Mouse (Mus musculus) ZHBTc4 (cell line): ENCODE measurements at regions not wholly inside any gene's neighbourhood (a gene's known extent, or its start where the extent isn't known, plus 50 kb on each side); places are given as distances from the start of the nearest gene placed in this dataset.

Experiments used
- DNase-seq: peaks from one replicate; pipeline ENCODE4 v3.0.0-alpha.2; 2011; ENCODE audit warnings: low read depth, low spot score

DNA sequence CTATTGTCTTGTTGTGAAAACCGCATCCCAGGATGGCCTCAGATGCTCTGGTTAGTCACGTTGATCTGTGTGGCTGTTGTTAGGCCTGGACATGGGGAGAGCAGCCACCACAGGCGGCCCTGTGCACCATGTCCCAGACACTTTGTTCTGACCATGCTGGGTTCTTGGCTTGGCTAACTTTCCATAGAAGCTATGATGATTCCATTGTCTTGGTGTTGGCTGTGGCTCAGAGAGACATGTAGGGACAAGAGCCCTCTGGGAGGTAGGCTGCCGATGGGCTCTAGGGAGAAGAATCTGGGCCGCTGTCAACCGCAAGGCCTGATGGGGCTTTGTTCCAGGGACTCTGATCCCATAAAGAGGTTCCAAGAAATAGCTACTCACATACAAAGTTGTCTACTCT lies 334.9 kb downstream of the Pik3r1 start:
- no peak for DNase-seq

DNA sequence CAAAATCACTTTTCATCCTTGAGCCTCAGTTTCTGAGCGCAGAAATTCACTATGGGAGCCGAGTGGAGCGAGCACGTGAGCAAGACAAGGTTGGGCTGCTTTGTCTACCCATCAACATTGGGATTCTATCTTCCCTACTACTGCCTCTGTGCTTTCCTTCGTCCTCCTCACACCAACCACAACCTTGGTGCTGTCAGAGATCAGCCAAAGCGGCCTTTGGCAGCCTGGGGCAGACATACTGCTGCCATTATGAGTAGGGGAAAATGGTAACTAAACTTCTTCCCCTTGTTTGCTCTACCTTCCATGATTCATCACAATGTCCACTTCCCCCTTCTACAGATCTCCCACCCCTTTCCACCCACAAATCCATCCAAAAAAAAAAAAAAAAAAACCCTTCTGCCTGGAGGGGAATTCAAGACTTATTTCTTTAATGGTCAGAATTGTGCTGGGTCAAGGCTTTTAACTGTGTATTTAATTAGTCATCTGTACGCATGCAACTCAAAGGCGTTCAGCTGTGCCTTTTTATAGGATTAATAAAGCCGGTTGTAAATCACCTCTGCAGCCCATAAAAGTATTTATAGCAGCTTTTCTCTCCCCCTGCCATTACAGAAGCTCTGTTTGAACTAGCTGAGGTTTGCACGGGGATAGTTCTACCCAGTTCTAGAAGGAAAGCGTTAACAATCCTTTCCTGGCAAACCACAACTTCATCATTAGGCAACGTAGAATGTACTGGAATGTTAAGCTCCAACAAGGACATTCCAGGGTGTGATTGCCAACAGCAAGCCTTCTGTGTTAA lies 340.4 kb downstream of the Pik3r1 start:
- no peak for DNase-seq

DNA sequence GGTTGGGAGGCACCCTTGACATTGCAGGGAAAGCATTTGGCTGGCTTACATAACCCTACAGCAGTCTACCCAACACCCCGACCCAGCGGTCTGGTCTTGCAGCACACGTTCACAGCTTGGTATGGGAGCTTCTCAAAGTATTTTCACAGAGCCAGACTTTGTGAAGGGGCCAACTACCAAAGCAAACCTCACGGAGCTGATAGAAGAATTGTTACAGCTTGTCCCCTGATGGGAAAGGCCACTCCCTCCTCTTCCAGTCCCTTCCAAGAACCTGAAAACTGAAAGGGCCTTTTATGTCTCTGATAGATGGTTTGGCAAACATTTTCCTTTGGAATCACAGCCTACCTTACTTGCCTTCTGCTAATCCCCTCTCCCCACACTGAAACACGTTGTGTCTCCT lies 341.6 kb downstream of the Pik3r1 start:
- DNase-seq: no peak

DNA sequence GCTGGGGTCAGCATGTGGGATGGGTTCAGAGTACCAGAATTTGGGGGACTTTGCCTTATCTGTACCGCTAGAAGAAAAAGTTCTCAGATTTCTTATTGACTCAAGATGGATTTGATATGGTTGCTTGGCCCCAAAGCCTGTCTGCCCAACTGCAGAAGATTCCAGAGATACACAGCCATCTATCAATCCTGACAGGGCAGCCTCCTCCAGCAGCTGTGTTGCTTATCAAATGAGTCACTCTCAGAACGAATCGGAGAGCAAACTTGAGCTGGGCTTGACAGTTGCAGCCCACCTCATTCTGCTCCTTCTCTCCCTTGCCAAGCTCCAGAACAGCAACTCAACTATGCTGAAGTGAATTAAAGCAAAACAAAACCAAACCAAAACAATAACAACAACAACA lies 345.9 kb downstream of the Pik3r1 start:
- no peak for DNase-seq

DNA sequence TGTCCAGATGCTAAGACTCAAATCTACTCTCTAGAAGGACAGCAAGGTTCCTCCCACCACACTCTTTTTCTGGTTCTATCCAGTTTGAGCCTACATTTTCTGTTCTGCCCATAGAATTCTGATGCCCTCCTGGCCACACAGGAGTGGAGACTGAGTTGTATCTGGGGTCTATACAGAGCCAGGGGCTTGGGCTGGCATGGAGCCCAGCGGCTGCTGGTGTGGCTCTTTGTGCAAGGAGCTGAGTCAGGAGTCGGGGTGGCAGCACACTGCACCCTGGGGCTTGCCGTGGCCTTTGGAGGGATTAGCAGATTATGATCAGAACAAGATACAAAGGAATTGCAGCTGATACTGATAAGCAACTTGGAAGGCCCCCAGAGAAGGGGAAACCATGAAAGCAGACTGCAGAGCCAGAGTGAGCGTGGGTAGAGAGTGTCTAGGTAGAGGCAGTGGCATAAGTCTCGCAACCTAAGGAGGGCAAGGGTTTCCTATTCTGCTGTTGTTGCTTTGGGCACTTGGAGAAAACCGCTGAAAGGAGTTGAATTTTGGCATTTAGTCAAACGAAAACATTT lies 348.5 kb downstream of the Pik3r1 start:
- DNase-seq: no peak

DNA sequence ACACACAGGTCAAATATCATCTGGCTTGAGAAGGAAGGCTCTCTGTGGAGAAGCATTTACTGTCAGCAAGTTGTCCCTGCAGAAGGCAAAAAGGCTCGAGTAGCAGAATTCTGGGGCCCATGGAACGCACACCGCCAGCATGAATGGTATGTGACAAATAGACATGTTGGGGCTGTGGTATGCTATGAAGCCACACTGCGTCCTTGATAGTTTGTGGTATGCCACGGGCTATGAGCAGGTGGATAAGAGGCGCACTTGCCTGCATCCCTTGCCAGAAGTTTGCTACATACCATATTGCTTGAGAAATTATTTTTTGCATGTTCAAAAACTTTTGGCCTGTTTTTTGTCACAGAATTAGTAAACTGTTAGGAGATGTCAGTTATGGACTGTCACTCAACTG lies 349.7 kb downstream of the Pik3r1 start:
- DNase-seq: no peak

DNA sequence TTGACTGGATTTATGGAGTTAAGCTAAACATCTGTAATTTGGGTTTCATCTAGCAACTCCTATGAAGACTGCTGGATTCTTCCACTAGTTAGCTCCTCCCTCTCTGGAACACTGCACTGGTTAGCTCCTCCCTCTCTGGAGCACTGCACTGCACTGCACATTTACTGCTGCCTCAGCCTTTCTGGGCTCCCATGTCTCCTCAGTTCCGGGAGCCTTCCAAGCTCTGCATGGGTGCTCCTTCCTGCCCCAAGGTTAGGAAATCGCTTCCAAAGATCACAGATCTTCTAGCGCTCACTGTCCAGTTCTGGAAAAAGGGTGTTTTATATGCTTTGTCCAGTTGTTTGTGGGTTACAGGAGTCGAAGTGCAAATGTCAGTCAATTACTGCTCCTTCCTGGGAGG lies 359.1 kb downstream of the Pik3r1 start:
- DNase-seq: peak; percentile 6

DNA sequence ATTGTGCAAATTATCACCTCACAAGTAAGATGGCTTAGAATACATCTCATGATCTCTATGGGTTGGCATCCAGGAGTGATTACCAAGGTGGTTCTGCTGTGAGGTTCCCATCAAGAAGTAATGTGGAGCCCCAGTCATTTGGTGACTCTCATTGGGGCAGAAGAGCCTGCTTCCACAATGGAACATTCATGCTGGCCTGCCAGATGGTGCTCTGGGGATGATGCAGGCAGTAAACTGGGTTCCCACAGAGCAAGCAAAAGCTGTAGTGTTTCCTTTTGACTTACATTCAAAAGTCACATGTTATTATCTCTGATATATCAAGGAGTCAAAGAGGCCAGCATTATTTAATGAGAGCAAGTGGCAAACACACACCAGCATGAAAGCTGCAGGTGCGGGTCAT lies 360.4 kb downstream of the Pik3r1 start:
- no peak for DNase-seq

DNA sequence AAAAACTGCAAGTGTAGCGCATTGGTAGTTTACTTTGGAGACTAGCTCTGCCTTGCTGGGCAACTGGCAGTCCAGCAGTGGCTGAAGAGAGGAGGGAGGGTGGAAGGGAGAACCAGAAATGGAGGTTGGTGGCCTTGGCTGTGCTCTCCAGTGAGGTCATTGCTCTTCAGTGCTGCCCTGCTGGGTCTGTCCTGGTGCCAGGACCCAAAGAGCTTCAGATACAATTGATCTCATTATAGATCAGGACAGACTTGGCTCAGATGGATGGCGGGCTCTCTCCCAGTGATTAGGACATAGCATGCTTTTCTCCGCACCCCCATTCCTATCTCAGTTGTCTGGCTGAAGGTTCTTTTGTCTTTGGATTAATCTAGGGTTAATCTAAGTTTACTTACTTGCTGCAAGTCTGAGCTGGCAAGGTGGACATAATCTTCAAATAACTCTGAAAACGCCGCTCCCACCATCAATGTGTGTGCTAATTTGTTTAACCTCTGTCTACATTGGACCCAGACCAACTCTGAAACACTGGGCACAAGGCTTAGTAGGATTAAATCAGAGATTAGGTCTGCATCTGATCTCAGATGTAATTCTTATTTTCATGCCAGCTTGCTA lies 394.3 kb downstream of the Pik3r1 start:
- DNase-seq: no peak

DNA sequence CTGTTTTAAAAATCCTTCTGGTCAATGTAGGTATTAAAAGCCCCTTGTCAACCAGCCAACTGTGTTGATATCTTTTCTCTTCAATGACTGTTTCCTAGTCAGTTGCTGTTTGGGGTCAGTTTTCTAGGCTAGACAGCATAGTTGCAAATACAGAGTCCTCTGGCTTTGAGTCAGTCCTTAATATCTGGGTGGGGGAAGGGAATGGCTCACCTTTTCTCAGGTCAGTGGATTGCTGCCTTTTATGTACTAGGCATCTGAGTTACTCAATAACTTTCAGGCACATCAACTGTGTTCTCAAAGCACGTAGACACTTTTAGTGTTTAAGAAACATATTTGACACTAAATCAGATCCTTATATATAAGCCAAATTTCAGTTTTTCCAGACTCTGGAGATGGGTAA lies 396.1 kb downstream of the Pik3r1 start:
- no peak for DNase-seq

DNA sequence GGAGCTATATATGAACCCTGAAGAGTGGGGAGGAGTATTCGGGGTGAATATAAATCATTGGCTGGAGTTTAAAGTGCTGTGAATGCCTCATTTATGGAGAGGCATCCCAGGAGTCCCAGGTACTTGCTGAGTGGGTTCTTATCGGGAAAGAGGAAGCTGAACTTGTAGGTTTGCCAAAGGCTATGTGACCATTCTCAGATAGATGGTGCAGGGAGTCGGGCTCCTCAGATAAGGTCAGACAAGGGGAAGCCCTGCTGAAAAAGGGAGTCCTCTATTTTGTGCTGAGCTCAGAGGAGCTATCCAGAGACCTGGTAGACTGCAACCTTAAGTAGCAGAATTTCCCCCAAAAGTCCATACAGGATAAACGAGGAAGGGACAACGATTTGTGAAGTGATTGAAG lies 399.8 kb downstream of the Pik3r1 start:
- DNase-seq: no peak

DNA sequence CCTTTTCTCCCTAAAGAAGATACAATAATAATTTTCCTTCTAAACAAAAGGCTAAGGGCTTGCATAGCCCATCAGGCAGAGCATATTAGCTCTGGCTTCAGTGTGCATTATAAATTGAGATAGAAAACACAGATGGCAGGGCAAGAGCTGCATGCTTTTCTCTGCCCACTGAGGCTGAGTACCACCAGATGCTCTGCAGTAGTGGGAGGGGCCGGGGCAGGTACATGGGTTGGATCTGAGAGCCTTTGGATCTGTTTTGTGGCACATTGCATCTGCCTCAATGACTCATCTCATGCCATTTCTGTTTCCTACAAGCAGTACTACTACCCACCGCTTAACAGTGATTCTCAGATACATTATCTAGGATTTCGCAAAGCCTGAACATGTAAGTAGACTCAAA lies 412.7 kb downstream of the Pik3r1 start:
- no peak for DNase-seq

DNA sequence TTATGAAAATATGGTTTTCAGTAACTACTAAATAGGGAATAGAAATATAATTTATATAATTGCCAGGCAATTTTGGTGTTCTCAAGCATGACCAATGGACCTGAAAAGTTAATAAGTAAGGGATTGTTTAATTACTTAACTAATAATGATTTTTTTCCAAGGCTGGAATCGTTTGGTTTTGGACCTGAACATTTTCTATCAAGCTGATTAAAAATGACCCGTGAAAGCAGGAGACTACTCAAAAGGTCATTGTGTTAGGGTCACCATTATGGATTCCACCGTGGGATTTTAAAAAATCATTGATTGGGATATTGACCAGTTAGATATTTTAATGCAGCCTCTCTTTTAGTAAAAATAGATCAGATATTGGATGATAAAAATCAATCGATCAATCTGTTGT lies 416.9 kb downstream of the Pik3r1 start:
- DNase-seq: no peak

DNA sequence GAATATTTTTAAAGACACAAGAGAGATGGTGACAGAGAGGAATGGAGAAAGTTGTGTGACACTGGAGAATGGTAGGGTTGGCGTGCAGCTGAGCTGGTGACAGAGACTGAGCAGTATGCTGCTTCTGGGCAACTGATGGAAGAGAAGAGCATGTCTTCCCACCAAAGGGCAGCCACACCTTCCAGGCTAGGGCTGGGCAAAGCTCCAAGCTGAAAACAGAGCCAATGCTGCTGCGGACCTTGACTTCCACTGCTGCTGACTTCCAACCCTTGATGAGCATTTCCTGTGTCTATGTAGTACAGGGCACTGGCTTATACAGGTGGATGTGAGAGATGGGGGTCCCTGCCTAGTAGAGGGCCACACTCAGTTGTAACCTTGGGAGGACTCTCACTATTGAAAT lies 418.7 kb downstream of the Pik3r1 start:
- DNase-seq: no peak

DNA sequence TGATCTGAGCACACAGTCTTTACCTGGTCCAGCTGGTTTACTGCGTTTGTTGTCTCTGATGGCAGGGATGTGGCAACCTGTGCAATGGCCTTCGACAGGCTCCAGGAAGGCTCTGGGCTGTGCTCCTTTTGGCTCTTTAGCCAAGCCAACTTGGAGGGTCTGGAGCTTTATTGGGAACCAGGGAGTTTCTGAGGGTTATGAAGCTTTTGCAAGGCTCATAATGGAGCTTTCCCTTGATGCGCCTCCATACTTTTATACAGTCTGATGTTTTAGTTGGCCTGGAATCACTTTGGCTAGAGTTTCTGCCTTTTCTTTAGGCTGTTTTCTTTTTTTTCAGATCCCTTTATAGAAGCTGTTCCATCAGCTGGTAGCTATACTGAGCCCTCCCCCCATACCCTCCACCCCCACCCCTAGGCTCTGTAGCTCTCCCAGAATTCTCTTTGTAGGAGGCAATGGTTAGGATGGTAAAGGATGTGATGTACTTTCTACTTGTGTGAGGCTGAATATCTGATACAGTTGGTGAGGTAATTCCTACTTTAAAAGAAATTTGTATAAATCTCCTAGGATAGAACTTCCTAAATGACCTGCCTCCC lies 429.6 kb downstream of the Pik3r1 start:
- DNase-seq: no peak

DNA sequence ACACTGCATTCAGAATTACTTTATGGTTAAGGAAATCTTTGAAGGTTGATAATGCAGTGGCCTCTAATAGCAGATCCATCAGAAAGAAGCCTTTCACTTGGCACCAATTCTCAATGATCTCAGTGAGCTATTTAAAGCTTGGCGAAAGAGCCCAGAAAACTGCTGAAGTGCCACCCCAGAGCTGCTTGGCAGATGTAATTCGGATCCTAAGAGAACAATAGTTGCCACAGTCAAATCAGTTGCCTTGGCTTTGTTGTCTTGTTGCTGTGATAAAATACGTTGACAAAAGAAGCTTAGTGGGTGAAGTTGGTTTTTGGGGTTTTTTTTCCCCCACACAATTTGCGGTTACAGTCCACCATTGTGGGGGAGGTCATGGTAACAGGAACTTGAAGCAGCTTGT lies 449.4 kb downstream of the Pik3r1 start:
- DNase-seq: no peak

DNA sequence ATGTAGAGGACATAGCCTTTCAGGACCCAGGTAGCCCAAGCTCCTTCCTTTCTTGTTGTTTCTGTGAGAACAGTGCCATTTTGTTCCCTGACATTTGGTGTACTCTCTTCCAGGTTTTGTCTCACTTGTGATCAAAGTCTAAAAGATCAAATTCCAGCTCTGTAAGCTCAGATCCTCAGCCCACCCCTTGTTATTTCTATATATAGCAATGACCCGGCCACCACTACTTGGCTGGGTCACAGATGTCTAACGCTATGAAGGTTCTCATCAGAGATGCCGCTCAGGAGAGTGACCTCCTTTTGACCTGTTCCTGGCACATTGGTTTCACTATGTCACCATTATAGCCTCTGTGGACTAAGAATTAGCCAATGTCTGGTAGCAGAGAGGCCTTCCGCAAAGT lies 451.7 kb downstream of the Pik3r1 start:
- no peak for DNase-seq

DNA sequence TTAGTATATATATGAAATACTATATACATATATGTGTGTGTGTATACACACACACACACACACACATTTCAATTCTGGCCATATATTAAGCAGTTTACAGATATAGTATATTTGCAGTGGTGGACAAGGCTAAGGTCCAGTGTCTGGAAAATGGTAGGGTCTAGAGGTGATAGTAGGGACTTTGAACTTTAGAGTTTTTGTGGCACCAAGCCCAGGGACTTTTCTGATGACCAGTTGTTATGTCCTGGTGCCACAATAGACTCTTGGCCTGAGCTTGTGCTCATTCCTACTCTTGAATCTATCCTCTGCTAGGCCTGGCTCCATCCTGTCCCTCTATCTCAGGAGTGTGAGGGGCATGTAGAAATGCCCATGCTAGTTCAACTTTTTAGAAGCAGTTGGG lies 454.0 kb downstream of the Pik3r1 start:
- DNase-seq: no peak

DNA sequence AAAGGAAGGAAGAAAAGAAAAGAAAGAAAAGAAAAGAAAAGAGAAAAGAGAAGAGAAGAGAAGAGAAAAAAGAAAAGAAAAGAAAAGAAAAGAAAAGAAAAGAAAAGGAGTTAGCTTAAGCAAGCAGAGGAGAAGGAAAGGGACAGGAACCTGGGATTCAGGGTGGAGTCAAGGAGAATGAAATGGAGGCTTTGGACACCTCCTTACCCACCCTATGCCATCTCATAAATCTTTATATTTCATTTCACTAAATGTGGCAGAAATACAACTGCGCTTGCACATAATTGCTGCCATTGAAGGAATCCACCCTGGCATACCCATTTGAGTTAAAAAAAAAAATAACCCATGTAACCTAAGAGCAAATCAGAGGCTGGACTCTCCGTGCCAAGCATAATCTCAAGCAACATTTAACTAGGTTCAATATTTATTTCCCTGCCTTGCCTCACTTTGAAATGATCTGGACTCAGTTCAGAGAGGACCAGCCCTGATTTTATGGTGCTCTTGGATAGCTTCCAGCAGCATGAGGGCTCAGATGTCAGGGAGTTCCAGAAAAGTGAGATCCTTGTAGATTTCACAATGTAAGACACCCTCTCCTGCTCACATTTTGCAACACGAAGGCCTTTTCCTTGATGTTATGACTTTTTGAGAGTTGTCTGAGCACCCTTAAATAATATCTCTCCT lies 456.2 kb downstream of the Pik3r1 start:
- no peak for DNase-seq

DNA sequence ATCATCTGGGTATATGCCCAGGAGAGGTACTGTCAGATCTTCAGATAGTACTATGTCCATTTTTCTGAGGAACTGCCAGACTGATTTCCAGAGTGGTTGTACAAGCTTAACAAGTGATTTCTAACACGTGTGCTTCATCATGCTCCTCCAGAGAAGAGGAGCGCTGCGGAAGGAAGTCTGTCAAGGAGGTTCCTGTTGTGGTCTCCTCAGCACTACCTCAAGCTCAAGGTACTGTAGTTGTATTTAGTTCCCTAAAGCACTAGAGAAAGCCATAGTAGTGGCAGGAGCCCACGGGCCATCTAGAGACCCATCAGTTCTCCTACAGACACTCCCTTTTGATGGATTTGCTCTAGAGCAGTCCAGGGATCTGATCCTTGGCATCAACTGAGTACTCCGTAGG lies 459.3 kb downstream of the Pik3r1 start:
- no peak for DNase-seq

DNA sequence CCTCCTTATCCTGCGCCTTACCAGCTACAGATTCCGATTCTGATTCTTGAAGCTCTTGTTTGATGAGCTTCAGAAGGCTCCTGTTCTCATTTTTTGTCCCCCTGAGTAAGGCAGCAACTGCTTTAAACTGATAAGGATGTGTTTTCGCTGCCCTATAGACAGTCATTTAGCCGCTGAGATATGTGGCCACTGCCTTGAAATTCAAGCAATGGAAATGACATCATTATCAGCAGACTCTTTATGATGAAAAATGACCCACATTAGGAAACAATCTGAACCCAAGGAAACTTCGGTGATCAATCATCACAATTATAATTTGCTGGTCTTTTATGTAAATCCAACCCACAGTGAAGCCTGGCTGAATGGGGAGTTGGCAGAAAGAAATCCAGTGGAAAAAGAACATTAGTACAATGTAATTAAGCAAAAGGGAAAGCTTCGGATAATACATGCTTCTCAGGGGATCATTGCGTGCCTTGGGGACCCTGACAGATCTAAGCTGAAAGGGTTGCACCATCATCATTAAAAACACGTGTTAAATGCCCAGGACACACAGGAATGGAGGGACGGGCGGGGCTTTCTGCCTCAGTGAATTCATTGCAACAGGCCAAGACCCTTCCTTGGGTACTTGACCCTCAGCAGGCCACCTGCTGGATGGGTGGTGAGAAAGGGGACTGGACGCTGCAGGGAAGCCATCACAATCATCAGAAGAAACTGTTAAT lies 462.2 kb downstream of the Pik3r1 start:
- no peak for DNase-seq

DNA sequence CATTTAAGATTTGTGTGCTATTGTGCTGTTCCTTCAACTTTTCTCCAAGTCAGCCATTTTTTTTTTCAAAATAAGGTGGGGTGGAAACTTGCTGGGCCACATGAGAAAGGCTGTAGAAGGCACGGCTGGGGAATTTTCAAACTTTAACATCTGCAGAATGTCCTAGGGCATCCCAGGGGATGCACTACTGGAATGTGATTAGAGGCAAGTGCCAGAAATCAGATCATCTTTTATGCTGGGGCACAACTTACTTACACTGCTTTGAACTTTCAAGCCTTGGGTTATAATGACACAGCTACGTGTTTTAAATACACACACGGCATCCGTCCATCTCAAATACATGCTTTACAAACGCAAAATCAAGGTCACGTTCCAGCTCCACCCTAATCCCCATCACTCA lies 463.0 kb downstream of the Pik3r1 start:
- no peak for DNase-seq
